Mouse (Mus musculus): ENCODE measurements around the gene F2rl2.

DNA sequence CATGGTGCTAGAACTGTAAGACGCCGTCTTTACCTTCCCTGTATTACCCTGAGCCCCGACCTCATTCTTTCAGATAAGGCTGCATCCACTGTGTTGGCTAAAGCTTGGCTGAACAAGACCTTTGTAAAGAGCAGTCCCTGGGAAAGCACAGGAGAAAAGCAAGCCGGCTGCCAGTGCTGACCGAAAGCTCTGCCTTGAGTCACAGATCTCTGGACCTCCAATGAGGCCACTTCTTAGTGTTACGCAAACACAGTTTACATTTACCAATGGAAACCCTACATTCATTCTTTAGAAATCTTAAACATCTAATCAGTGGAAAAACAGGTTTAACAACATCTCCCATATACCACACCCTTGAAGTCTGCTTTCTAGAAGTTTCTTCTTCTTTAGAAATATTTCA lies 8.9 kb downstream of the F2rl2 start:
- no peak for TF ChIP-seq CTCF (IDR thresholded peaks at IDR 0.05; ENCODE audit: borderline replicate concordance, insufficient read depth, low read depth, low read length)
- TF ChIP-seq POLR2A (IDR thresholded peaks at IDR 0.05; ENCODE audit: borderline replicate concordance, insufficient read depth, low read length): no peak

All from cerebellum, adult 2 months (tissue).